Mouse (Mus musculus) C2C12 (cell line): ENCODE measurements around the gene Cdh4. TPM values are rescaled to one million over a fixed set of nuclear protein-coding genes. Genes with fewer than 3 reads are reported as not detected.

Source experiments
- H3K27me3 ChIP-seq: one replicate; pipeline ENCODE4 v1.6.1; 2011; ENCODE audit not compliant: control insufficient read depth, insufficient read depth, insufficient read length
- H3K36me3 ChIP-seq: one replicate; pipeline ENCODE4 v1.6.1; 2011; ENCODE audit not compliant: control insufficient read depth, insufficient read depth
- H3K4me3 ChIP-seq: one replicate; pipeline ENCODE4 v1.5.1; 2011; ENCODE audit warnings: mild to moderate bottlenecking, control low read depth; ENCODE audit not compliant: poor library complexity, insufficient read depth, severe bottlenecking
- H3K79me2 ChIP-seq: one replicate; pipeline ENCODE4 v1.6.1; 2011; ENCODE audit not compliant: control insufficient read depth, insufficient read depth
- H3K79me3 ChIP-seq: one replicate; pipeline ENCODE4 v1.6.1; 2011; ENCODE audit warnings: low read depth, control low read depth
- H3ac ChIP-seq: one replicate; pipeline ENCODE3; 2011; ENCODE audit warnings: low read depth; ENCODE audit not compliant: control insufficient read depth, insufficient read length
- CEBPB ChIP-seq: IDR thresholded peaks from one replicate; pipeline ENCODE4 v1.6.1; 2011; ENCODE audit warnings: low read depth, mild to moderate bottlenecking, control low read depth, moderate library complexity
- CTCF ChIP-seq: IDR thresholded peaks from one replicate; pipeline ENCODE4 v1.5.1; 2011; ENCODE audit not compliant: control insufficient read depth, insufficient read depth, insufficient read length
- FOSL1 ChIP-seq: IDR thresholded peaks from one replicate; pipeline ENCODE4 v1.8.0; 2011; ENCODE audit warnings: mild to moderate bottlenecking, low read length; ENCODE audit not compliant: poor library complexity, insufficient read depth, severe bottlenecking
- MAX ChIP-seq: IDR thresholded peaks from one replicate; pipeline ENCODE4 v1.6.1; 2011; ENCODE audit warnings: mild to moderate bottlenecking, control low read depth
- MYOD1 ChIP-seq: IDR thresholded peaks from one replicate; pipeline ENCODE4 v1.6.1; 2011; ENCODE audit warnings: low read depth; ENCODE audit not compliant: control insufficient read depth, insufficient read length
- MYOG ChIP-seq: IDR thresholded peaks from one replicate; pipeline ENCODE4 v1.6.1; 2011; ENCODE audit not compliant: control insufficient read depth, insufficient read length; ENCODE audit errors: extremely low read depth
- USF1 ChIP-seq: IDR thresholded peaks from one replicate; pipeline ENCODE4 v1.6.1; 2011; ENCODE audit warnings: low read depth, mild to moderate bottlenecking, control low read depth, moderate library complexity
- polyA plus RNA-seq: library from polyadenylated mRNA; unstranded; fragments of >200 nt; fragmentation: generic; extraction: Trizol; gene quantifications from one replicate; pipeline ENCODE4 v1.2.1, GENCODE M21; 2012; ENCODE audit warnings: missing spikeins

Gene Cdh4
- polyA plus RNA-seq, 1 experiment: not detected

- no peaks in the 10 kb centered on the region for H3K36me3 ChIP-seq
- no peaks in the 10 kb centered on the region for H3K27me3 ChIP-seq
- TF ChIP-seq FOSL1 (no peak), MAX (no peak), MYOD1 (no peak), CTCF (no peak), MYOG (no peak), CEBPB (no peak), USF1 (no peak)
- H3K4me3 ChIP-seq: no peak overlapping the region
- H3K79me2 ChIP-seq: no peaks in the 10 kb centered on the region
- H3ac ChIP-seq: no peak overlapping the region
- H3K79me3 ChIP-seq: no peaks in the 10 kb centered on the region
These were observed 514 bp upstream of the Cdh4 start for GRCm38 (mm10) chr2:179441717-179442116.

- Histone ChIP-seq H3K4me3 (no peak overlapping the region), H3K79me3 (no peaks in the 10 kb centered on the region), H3ac (no peak overlapping the region), H3K79me2 (no peaks in the 10 kb centered on the region), H3K36me3 (no peaks in the 10 kb centered on the region), H3K27me3 (no peaks in the 10 kb centered on the region)
- no peak for TF ChIP-seq FOSL1
- no peak for TF ChIP-seq CTCF
- no peak for TF ChIP-seq CEBPB
- no peak for TF ChIP-seq MYOG
- TF ChIP-seq MAX: no peak
- TF ChIP-seq MYOD1: no peak
- TF ChIP-seq USF1: no peak
These were observed 452 bp downstream of the Cdh4 start for GRCm38 (mm10) chr2:179442541-179443225.

DNA sequence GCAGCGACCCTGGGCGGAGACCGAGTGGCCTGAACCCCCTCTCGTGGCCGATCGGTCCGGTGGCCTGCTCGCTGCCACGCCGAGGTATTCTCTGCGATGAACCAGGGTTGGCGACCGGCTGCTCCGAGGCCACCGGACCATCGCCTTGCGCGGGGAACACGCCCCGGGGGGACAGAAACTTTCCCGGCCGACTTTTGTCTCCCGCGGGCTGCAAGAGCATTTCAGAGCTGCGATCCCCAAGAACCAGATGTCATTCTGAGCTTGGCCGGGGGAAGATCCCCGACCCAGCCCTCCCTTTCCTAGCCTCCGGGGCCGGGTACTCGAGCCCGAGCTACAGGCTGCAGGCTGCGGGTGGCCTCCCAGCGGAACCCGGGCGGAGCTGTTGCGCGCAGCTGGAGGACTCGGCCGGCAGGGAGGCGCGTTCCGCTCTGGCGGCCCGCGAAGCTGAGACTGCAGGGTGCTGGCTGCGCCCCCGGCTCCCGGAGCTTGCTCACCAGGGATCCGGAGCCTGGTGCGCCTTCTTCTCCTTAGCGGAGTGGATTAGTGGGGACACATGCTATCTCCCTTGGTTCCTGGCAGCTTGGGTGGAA is 1.1 kb downstream of the Cdh4 start:
- Histone ChIP-seq H3K4me3 (no peak overlapping the region), H3ac (no peak overlapping the region), H3K79me2 (no peaks in the 10 kb centered on the region), H3K79me3 (no peaks in the 10 kb centered on the region), H3K27me3 (no peaks in the 10 kb centered on the region), H3K36me3 (no peaks in the 10 kb centered on the region)
- no peak for TF ChIP-seq CEBPB
- no peak for TF ChIP-seq MYOD1
- no peak for TF ChIP-seq MAX
- no peak for TF ChIP-seq MYOG
- no peak for TF ChIP-seq USF1
- TF ChIP-seq CTCF: no peak
- no peak for TF ChIP-seq FOSL1

- Histone ChIP-seq H3K4me3 (no peak overlapping the region), H3K79me3 (no peaks in the 10 kb centered on the region), H3K79me2 (no peaks in the 10 kb centered on the region), H3ac (no peak overlapping the region), H3K36me3 (no peaks in the 10 kb centered on the region), H3K27me3 (no peaks in the 10 kb centered on the region)
- no peak for TF ChIP-seq MYOG
- no peak for TF ChIP-seq MYOD1
- TF ChIP-seq USF1: no peak
- no peak for TF ChIP-seq CTCF
- TF ChIP-seq FOSL1: no peak
- TF ChIP-seq MAX: no peak
- TF ChIP-seq CEBPB: no peak
These were observed 1.7 kb downstream of the Cdh4 start for GRCm38 (mm10) chr2:179443959-179444358.

- no peak for TF ChIP-seq CEBPB
- no peak for TF ChIP-seq FOSL1
- TF ChIP-seq MYOG: no peak
- TF ChIP-seq USF1: no peak
- no peak for TF ChIP-seq MYOD1
- no peak for TF ChIP-seq CTCF
- no peak for TF ChIP-seq MAX
- Histone ChIP-seq H3K79me3 (no peaks in the 10 kb centered on the region), H3ac (no peak overlapping the region), H3K36me3 (no peaks in the 10 kb centered on the region), H3K4me3 (no peak overlapping the region), H3K27me3 (no peaks in the 10 kb centered on the region), H3K79me2 (no peaks in the 10 kb centered on the region)
These were observed 6.0 kb downstream of the Cdh4 start for GRCm38 (mm10) chr2:179448256-179448655.
